Mouse (Mus musculus): ENCODE data around the gene Mindy1. TPM values are rescaled to one million over a fixed set of nuclear protein-coding genes. Genes with fewer than 3 reads are reported as not detected.

Mindy1 gene
- polyA plus RNA-seq, 1 experiment: 23.5 TPM

- H3K4me3 ChIP-seq (ENCODE audit: insufficient read depth, low read depth, low read length): no peak within 1 kb of the TSS
- no peak within 1 kb of the TSS for H3K27ac ChIP-seq (replicated peaks; ENCODE audit: low read depth, low read length)
- H3K4me1 ChIP-seq (ENCODE audit: control insufficient read depth, insufficient read depth, insufficient read length, low read length): no peaks in the 10 kb centered on the region
Observed at GRCm38 (mm10) chr3:95250783-95251424, 30.2 kb upstream of the Mindy1 start, which contains the start of gene Bnipl. Gene Bnipl (minus strand): TSS chr3:95251193.

GRCm38 (mm10) chr3:95256931-95257330 lies 24.2 kb upstream of the Mindy1 start:
- H3K4me3 ChIP-seq (ENCODE audit: insufficient read depth, low read depth, low read length): no peak overlapping the region
- H3K4me1 ChIP-seq (ENCODE audit: control insufficient read depth, insufficient read depth, insufficient read length, low read length): no peaks in the 10 kb centered on the region
- H3K27ac ChIP-seq (replicated peaks; ENCODE audit: low read depth, low read length): no peak overlapping the region

- H3K27ac ChIP-seq (replicated peaks; ENCODE audit: low read depth, low read length): no peak overlapping the region
Observed at GRCm38 (mm10) chr3:95261975-95262374, 19.2 kb upstream of the Mindy1 start.

GRCm38 (mm10) chr3:95263089-95263739 lies 17.9 kb upstream of the Mindy1 start:
- H3K4me3 ChIP-seq (ENCODE audit: insufficient read depth, low read depth, low read length): no peak overlapping the region
- H3K27ac ChIP-seq (replicated peaks; ENCODE audit: low read depth, low read length): no peak overlapping the region; the same call in 1 of the 2 replicates
- 0 out of 2 replicates have a peak, but pooled peaks cover 2% of the 10 kb centered on the region for H3K4me1 ChIP-seq (ENCODE audit: control insufficient read depth, insufficient read depth, insufficient read length, low read length)

More at GRCm38 (mm10) chr3:95261975-95262374, 19.2 kb upstream of the Mindy1 start:
- no peak overlapping the region for H3K4me3 ChIP-seq (ENCODE audit: insufficient read depth, low read depth, low read length)
- H3K4me1 ChIP-seq (ENCODE audit: control insufficient read depth, insufficient read depth, insufficient read length, low read length): no peaks in the 10 kb centered on the region

GRCm38 (mm10) chr3:95264724-95265123 lies 16.4 kb upstream of the Mindy1 start:
- Histone ChIP-seq H3K27ac (replicated peaks; ENCODE audit: low read depth, low read length) (no peak overlapping the region), H3K4me3 (ENCODE audit: insufficient read depth, low read depth, low read length) (no peak overlapping the region), H3K4me1 (ENCODE audit: control insufficient read depth, insufficient read depth, insufficient read length, low read length) (0 out of 2 replicates have a peak, but pooled peaks cover 2% of the 10 kb centered on the region)

- Histone ChIP-seq H3K4me3 (ENCODE audit: insufficient read depth, low read depth, low read length) (no peak overlapping the region), H3K4me1 (ENCODE audit: control insufficient read depth, insufficient read depth, insufficient read length, low read length) (0 out of 2 replicates have a peak, but pooled peaks cover 2% of the 10 kb centered on the region), H3K27ac (replicated peaks; ENCODE audit: low read depth, low read length) (no peak overlapping the region)
Observed at GRCm38 (mm10) chr3:95266052-95266451, 15.1 kb upstream of the Mindy1 start.

- Histone ChIP-seq H3K27ac (replicated peaks; ENCODE audit: low read depth, low read length) (peak overlapping the region; percentile 54), H3K4me1 (ENCODE audit: control insufficient read depth, insufficient read depth, insufficient read length, low read length) (0 out of 2 replicates have a peak, but pooled peaks cover 2% of the 10 kb centered on the region), H3K4me3 (ENCODE audit: insufficient read depth, low read depth, low read length) (no peak overlapping the region)
Observed at GRCm38 (mm10) chr3:95267855-95268254, 13.3 kb upstream of the Mindy1 start.

GRCm38 (mm10) chr3:95269789-95270188 lies 11.4 kb upstream of the Mindy1 start:
- Histone ChIP-seq H3K4me3 (ENCODE audit: insufficient read depth, low read depth, low read length) (no peak overlapping the region), H3K4me1 (ENCODE audit: control insufficient read depth, insufficient read depth, insufficient read length, low read length) (0 out of 2 replicates have a peak, but pooled peaks cover 2% of the 10 kb centered on the region), H3K27ac (replicated peaks; ENCODE audit: low read depth, low read length) (peak overlapping the region; percentile 26; the same call in 1 of the 2 replicates)

GRCm38 (mm10) chr3:95270766-95271364 lies 10.3 kb upstream of the Mindy1 start:
- no peak overlapping the region for H3K4me3 ChIP-seq (ENCODE audit: insufficient read depth, low read depth, low read length)
- peak overlapping the region; percentile 71 for H3K27ac ChIP-seq (replicated peaks; ENCODE audit: low read depth, low read length)
- 0 out of 2 replicates have a peak, but pooled peaks cover 2% of the 10 kb centered on the region for H3K4me1 ChIP-seq (ENCODE audit: control insufficient read depth, insufficient read depth, insufficient read length, low read length)

- H3K4me3 ChIP-seq (ENCODE audit: insufficient read depth, low read depth, low read length): no peak overlapping the region
- no peaks in the 10 kb centered on the region for H3K4me1 ChIP-seq (ENCODE audit: control insufficient read depth, insufficient read depth, insufficient read length, low read length)
- H3K27ac ChIP-seq (replicated peaks; ENCODE audit: low read depth, low read length): no peak overlapping the region
Observed at GRCm38 (mm10) chr3:95273471-95273870, 7.7 kb upstream of the Mindy1 start.

GRCm38 (mm10) chr3:95274453-95274852 lies 6.7 kb upstream of the Mindy1 start:
- no peaks in the 10 kb centered on the region for H3K4me1 ChIP-seq (ENCODE audit: control insufficient read depth, insufficient read depth, insufficient read length, low read length)
- H3K4me3 ChIP-seq (ENCODE audit: insufficient read depth, low read depth, low read length): no peak overlapping the region
- no peak overlapping the region for H3K27ac ChIP-seq (replicated peaks; ENCODE audit: low read depth, low read length)

- no peak overlapping the region for H3K27ac ChIP-seq (replicated peaks; ENCODE audit: low read depth, low read length)
- H3K4me3 ChIP-seq (ENCODE audit: insufficient read depth, low read depth, low read length): no peak overlapping the region
Observed at GRCm38 (mm10) chr3:95275161-95275560, 6.0 kb upstream of the Mindy1 start.

GRCm38 (mm10) chr3:95276428-95276934 lies 4.7 kb upstream of the Mindy1 start:
- 0 out of 2 replicates have a peak, but pooled peaks cover 3% of the 10 kb centered on the region for H3K4me1 ChIP-seq (ENCODE audit: control insufficient read depth, insufficient read depth, insufficient read length, low read length)

More at GRCm38 (mm10) chr3:95275161-95275560, 6.0 kb upstream of the Mindy1 start:
- H3K4me1 ChIP-seq (ENCODE audit: control insufficient read depth, insufficient read depth, insufficient read length, low read length): no peaks in the 10 kb centered on the region

GRCm38 (mm10) chr3:95277149-95277551 lies 4.0 kb upstream of the Mindy1 start:
- Histone ChIP-seq H3K27ac (replicated peaks; ENCODE audit: low read depth, low read length) (no peak overlapping the region), H3K4me1 (ENCODE audit: control insufficient read depth, insufficient read depth, insufficient read length, low read length) (0 out of 2 replicates have a peak, but pooled peaks cover 3% of the 10 kb centered on the region), H3K4me3 (ENCODE audit: insufficient read depth, low read depth, low read length) (no peak overlapping the region)

More at GRCm38 (mm10) chr3:95276428-95276934, 4.7 kb upstream of the Mindy1 start:
- Histone ChIP-seq H3K4me3 (ENCODE audit: insufficient read depth, low read depth, low read length) (no peak overlapping the region), H3K27ac (replicated peaks; ENCODE audit: low read depth, low read length) (0 out of 2 replicates have a peak overlapping the region, but pooled peaks have one; percentile 16)

- peak overlapping the region; percentile 91 for H3K4me3 ChIP-seq (ENCODE audit: insufficient read depth, low read depth, low read length)
- H3K4me1 ChIP-seq (ENCODE audit: control insufficient read depth, insufficient read depth, insufficient read length, low read length): peaks cover 11% of the 10 kb centered on the region; the same call in 1 of the 2 replicates
- peak overlapping the region; percentile 18; the same call in 1 of the 2 replicates for H3K27ac ChIP-seq (replicated peaks; ENCODE audit: low read depth, low read length)
Observed at GRCm38 (mm10) chr3:95280747-95281146, 398 bp upstream of the Mindy1 start.
